Mouse (Mus musculus): Measurements from ENCODE around the gene Vstm2l.

The Vstm2l gene

GRCm38 (mm10) chr2:157914105-157914764 lies at the start of gene Vstm2l:
Vstm2l (plus strand) TSS chr2:157914653.
- DNase-seq (ENCODE audit: low read depth), result no peak

DNA sequence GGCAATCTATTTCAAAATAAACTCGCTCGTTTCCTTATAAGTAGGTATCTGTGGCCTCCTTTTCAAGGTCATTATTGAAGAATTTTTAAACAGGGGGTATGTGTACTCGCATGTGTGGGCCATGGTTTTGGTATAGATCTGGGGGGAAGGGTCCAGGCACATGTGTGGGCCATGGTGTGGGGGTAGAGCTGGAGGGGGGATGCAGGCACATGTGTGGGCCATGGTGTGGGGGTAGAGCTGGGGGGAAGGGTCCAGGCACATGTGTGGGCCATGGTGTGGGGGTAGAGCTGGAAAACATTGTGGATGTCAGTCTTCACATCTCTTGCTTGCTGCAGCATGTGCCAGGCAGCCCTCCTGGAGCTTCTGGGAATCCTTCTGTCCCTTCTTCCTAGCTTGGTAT lies 47.3 kb upstream of the Vstm2l start:
- DNase-seq (ENCODE audit: low read depth), result no peak

- DNase-seq (ENCODE audit: low read depth), result peak; percentile 79
Measured at GRCm38 (mm10) chr2:157870247-157870646, 44.2 kb upstream of the Vstm2l start.

DNA sequence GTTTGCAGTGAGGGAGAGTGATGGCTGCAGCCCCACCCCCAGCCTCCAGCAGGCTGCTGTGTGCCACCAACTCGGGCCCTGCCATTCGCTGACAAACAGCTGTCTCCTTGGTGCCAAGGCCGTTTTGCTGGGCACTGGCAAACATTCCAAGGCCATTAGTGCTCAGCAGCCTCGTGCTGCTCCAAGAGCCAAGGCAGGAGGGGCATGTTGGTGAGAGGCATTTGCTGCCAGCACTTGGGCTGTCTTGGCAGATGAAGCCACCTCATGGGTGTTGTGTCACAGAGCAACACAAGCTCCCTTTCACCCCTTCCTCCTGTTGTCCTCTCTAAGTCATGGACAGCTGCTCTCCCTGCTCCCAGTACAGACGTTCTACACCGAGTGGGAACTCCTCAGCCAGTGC lies 41.2 kb upstream of the Vstm2l start:
- DNase-seq (ENCODE audit: low read depth), result peak; percentile 68

- no peak for DNase-seq (ENCODE audit: low read depth)
Measured at GRCm38 (mm10) chr2:157873691-157874090, 40.8 kb upstream of the Vstm2l start.

DNA sequence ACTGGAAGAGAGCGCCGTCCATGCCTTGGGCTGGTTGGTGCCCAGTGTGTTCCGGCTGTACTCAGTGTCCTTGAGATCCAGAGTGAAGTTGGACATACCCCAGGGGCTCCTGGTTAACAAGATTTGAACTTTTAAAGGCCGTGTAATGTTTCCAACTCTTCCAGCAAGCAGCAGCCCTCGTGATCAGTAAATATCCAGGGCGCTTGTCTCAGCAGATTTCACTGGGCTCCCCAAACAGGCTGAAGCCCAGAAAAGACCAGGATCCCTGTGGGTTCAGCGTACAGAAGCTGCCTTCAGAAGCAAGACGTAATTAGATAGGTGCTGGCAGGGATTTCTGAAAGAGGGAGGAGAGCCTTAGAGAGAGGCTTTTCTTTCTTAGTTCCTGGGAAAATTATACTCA lies 39.3 kb upstream of the Vstm2l start:
- DNase-seq (ENCODE audit: low read depth), result no peak

- no peak for DNase-seq (ENCODE audit: low read depth)
Measured at GRCm38 (mm10) chr2:157877394-157877793, 37.1 kb upstream of the Vstm2l start.

- DNase-seq (ENCODE audit: low read depth), result no peak
Measured at GRCm38 (mm10) chr2:157877967-157878366, 36.5 kb upstream of the Vstm2l start.

DNA sequence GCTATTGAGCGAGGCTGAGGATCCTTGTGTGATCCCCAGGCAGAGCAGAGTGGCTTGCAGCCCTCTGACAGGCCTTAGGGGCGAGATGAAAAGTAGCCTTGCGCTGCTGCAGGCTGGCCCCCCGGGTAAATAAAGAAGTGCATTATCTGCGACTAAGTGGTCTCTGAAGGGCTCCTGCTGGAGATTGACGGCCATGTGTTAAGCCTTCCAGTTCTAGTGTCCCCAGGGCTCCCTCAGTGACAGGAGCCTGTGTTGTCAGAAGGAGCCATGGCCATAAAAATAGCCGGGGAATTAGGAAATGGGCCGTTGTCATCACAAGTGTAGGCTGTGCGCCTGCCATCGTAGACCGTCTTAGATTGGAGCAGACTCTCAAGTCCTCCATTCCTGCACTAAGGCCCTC lies 32.5 kb upstream of the Vstm2l start:
- no peak for DNase-seq (ENCODE audit: low read depth)

GRCm38 (mm10) chr2:157887275-157888025 lies 27.0 kb upstream of the Vstm2l start:
- DNase-seq (ENCODE audit: low read depth), result no peak

DNA sequence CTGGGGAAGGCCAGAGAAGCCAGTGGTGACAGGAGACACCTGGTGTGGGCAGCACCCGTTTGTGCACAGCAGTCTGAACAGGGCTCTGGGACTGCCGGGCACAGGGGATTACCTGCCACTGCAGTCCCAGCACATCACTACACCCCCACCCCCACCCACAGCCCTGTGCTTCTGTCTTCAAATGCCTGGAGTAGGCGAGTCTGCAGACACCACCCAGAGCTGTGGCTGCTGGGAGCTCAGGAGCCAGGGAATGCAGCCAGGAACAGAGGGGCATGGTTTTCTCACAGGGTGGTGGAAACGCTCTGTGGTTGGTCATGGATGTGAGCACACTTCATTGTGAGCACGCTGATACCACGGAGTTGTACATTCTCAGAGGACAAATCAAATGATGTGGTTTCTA lies 23.3 kb upstream of the Vstm2l start:
- DNase-seq (ENCODE audit: low read depth), result no peak

- DNase-seq (ENCODE audit: low read depth), result no peak
Measured at GRCm38 (mm10) chr2:157897131-157897530, 17.3 kb upstream of the Vstm2l start.

DNA sequence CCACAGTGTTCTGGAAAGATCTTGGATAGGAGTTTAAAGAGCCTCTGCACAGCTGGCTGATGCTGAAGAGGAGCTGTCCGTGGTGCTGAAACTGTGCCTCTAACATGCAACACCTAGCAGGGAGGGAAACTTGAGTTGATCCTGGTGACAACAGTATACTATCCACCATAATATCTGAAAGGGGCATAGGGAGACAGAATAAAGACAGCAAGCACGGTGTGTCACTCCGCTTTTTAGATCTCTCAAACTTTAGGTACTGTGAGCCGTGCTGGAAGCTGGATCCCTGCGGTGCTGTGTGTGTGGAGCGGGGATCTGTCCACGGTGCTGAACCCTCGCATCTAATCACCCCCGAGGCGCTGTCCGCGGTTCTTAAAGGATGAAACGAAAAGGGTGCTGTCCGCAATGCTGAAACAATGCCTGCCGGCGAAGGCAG lies 1.2 kb upstream of the Vstm2l start:
- peak; percentile 62 for DNase-seq (ENCODE audit: low read depth)

GRCm38 (mm10) chr2:157913705-157914104 lies 748 bp upstream of the Vstm2l start:
- no peak for DNase-seq (ENCODE audit: low read depth)

GRCm38 (mm10) chr2:157914889-157915517 lies 550 bp downstream of the Vstm2l start:
- no peak for DNase-seq (ENCODE audit: low read depth)

DNA sequence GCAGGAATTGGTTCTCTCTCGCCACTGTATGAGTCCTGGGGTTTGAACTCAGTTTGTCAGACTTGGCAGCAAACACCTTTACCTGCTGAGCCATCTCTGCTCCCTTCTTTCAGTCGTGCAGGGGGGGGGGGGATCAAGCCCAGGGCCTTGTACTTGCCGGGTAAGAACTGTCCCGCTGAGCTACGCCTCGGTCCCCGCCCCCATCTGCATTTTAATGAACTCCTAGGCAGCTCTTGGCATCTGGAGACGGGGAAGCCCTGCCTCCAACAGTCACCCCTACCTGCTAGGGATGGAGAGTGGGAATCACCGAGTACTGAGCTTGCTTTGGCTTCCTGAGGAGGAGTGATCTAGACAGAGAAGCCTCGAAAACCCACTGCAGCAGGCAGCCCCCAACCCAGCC lies 4.1 kb downstream of the Vstm2l start:
- no peak for DNase-seq (ENCODE audit: low read depth)

DNA sequence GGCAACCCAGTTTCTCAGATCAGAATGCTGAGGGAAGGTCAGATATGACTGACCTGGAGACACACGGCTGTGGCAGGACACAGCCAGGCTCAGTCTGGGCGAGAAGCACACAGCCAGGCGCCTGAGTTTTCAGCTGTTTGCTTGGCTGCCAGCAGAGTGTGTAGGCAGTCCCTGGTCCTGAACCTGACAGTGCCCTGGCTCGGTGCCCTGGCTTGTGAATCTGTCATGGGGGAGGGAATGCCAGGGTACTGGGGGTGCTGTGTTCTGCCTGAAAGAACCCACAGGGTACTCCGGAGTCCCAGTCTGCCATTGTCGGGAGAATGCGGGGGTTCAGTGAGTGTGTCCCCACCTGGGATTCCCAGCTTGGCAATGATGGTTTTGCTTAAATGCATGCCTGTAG lies 7.1 kb downstream of the Vstm2l start:
- no peak for DNase-seq (ENCODE audit: low read depth)

DNA sequence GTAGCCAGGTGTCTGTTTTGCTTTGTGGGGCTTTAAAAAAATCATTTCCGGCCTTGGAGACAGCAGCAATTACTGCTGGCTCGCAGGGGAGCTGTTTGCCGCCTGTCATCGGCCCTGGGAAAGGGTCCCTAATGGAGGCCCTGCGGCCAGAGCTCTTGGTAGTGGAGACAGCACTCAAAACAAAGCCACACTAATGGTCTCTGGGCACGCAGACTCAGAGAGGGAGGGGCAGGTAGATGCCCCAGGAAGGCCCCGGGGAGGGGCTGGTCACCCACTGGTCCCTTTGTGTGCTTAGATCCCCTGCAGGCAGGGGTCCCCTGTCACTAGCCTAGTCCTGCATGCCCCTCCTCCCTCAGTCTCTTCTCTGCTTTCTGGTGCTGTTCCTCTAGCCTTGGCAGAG lies 9.0 kb downstream of the Vstm2l start:
- DNase-seq (ENCODE audit: low read depth), result no peak

- no peak for DNase-seq (ENCODE audit: low read depth)
Measured at GRCm38 (mm10) chr2:157924504-157924903, 10.1 kb downstream of the Vstm2l start.

GRCm38 (mm10) chr2:157926502-157926901 lies 12.0 kb downstream of the Vstm2l start:
- DNase-seq (ENCODE audit: low read depth), result no peak

DNA sequence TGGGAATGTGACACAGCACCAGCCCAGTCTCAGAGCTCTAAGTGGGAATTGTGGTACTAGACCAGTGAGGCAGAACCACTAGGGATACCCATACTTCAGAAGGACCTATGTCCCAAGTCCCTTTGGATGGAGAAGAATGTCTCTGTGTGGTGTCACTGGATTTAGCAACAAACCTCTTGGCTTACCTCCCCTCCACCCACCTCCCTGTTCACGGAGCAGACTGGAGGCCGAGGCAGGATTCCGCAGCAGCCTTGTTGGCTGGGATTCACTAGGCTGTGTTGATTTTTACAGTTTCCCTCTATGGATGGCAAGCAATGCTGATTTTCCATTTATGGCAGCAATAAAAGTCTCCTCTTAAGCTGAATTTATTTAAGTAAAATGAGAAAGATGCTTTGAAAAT lies 12.5 kb downstream of the Vstm2l start:
- DNase-seq (ENCODE audit: low read depth), result no peak

DNA sequence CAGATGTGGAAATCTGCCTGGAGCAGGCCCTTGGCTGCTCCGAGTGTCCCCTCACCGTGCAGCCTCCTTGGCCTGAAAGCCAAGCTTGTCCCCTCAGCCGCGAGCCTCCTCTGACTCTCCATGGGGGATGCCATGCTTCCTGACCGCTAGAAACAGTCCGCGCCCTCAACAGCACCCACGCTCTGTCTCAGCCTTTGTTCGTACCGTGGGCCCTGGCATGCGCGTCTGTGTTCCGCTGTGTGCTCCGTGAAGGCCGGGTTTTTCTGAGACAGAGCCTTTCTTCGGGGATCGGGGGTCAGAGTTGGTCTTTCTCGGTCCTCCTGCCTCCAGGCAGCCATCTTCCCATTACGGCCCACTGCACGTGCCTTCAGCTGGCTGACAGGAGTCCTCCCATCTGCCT lies 12.9 kb downstream of the Vstm2l start:
- no peak for DNase-seq (ENCODE audit: low read depth)

DNA sequence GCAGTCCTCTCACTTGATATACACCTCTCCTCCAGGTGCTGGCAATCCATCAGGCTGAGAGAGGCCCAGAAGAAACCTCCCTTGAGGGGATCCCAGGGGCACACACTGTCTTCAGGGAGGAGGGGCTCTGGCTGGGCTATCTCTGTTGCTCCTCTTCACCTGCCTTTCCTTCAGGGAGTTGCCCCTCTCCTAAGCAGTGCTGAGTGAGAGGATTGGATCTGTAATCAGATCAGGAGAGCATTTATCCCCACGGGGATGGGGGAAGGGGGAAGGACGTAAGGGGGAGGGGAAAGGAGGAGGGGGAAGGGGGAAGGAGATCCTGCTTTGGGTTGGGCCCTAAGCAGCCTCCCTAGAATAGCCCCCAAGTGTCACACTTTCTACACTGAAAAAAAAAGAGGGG lies 13.4 kb downstream of the Vstm2l start:
- DNase-seq (ENCODE audit: low read depth), result no peak

All from fibroblast of lung, adult 2 months (primary cell).